Mouse (Mus musculus) spleen, adult 10 weeks (tissue): Measurements from ENCODE around the gene Gsx2. TPM values are rescaled to one million over a fixed set of nuclear protein-coding genes. Genes with fewer than 3 reads are reported as not detected.

Experiments
- polyA plus RNA-seq: library from polyadenylated mRNA; stranded (reverse); fragments of 350-450 nt; fragmentation: Illumina TruSeq; extraction: RNeasy Lipid Tissue Mini Kit (QIAGEN cat#74804); gene quantifications from one replicate; pipeline ENCODE4 v1.2.3, GENCODE M21; 2015; ENCODE audit warnings: low replicate concordance; ENCODE audit not compliant: insufficient read depth

Gene Gsx2
- not detected for polyA plus RNA-seq

DNA sequence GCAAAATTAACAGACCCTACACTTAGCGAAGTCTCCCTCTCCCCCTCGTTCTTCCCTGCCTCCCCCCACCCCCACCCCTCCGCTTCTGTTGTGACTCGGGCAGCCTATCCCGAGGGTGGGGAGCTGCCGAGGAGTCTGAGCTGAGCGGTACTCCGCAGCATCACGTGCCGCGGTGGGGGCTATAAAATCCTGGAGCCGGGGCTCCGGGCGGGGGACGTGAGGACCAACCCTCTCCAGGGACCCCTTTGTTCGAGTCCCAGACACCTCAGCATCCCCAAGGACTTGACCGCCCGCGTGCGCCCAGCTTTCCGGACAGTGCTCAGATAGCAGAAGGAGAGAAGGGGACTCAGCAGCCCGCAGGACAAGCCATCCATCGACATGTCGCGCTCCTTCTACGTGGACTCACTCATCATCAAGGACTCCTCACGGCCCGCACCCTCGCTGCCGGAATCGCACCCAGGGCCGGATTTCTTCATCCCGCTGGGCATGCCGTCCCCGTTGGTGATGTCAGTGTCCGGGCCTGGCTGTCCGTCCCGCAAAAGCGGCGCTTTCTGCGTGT, at the start of gene Gsx2:
Gene Gsx2 (plus strand): TSS at position 219 of the 559 bp plus-strand sequence.

DNA sequence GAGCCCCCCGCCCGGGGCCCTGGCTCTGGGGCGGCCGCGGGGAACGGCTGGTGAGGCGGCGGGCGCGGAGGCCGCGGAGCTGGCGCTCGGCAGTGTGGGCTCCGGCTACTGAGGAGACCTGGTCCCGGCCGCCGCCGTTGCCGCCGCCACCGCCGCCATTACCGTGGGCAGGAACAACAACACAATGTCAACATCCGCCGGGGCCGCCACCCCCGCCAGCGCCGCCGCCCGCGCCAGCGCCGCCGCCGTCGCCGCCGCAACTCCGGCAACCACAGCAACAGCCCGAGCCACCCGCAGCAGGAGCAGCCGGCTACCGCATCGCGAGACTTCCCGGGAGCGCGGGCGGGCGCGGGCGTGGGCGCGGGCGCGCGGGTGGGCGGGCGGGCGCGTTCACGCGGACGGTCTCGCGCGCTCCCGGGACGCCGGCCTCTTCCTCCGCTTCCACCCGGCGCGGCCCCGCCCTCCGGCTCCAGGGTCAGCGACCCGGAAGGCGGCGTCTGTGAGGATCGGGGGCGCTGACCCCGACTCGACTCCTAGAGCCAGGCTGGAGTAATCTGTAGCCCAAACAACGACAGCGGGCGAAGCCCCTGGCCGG, 31.0 kb upstream of the Gsx2 start, which contains the start of gene Chic2:
Gene Chic2 (minus strand): TSS at position 465 of the 595 bp plus-strand sequence.

Other genes starting within 250 kb of the Gsx2 start
- 50.2 TPM for gene Chic2, start 30.8 kb upstream of the Gsx2 start, polyA plus RNA-seq
- gene Pdgfra, start 76.7 kb downstream of the Gsx2 start, polyA plus RNA-seq = 22.7 TPM